Mouse (Mus musculus) kidney, embryonic 16.5 days (tissue): Measurements from ENCODE around the gene Casz1. TPM values are rescaled to one million over a fixed set of nuclear protein-coding genes. Genes with fewer than 3 reads are reported as not detected.

ENCODE experiments used
- ATAC-seq: fragments of 200-750 bp; cut with Nextera tagmentation; 2 replicates; pipeline ENCODE4 v1.8.0; 2017; ENCODE audit warnings: moderate TSS enrichment; ENCODE audit not compliant: low FRiP score, low TSS enrichment
- H3K27ac ChIP-seq: fragments of 300-500 bp; sonication (generic); 2 replicates; pipeline ENCODE4 v1.5.1; 2014; ENCODE audit warnings: low read length
- H3K27me3 ChIP-seq: fragments of 300-500 bp; sonication (generic); 2 replicates; pipeline ENCODE4 v1.6.1; 2014; ENCODE audit warnings: low read length, control low read depth, mixed read lengths; ENCODE audit not compliant: insufficient read depth
- H3K36me3 ChIP-seq: fragments of 300-500 bp; sonication (generic); 2 replicates; pipeline ENCODE4 v1.6.1; 2014; ENCODE audit warnings: low read length, control low read depth, mixed read lengths; ENCODE audit not compliant: insufficient read depth
- H3K4me1 ChIP-seq: fragments of 300-500 bp; sonication (generic); 2 replicates; pipeline ENCODE4 v1.6.1; 2014; ENCODE audit warnings: low read length, control low read depth, mixed read lengths; ENCODE audit not compliant: insufficient read depth
- H3K4me2 ChIP-seq: fragments of 300-500 bp; sonication (generic); replicated peaks from 2 replicates; pipeline ENCODE4 v1.6.1; 2014; ENCODE audit warnings: low read depth, low read length
- H3K4me3 ChIP-seq: fragments of 300-500 bp; sonication (generic); 2 replicates; pipeline ENCODE4 v1.5.1; 2014; ENCODE audit warnings: mild to moderate bottlenecking, low read length
- H3K9ac ChIP-seq: fragments of 300-500 bp; sonication (generic); replicated peaks from 2 replicates; pipeline ENCODE4 v1.6.1; 2014; ENCODE audit warnings: low read length
- H3K9me3 ChIP-seq: fragments of 300-500 bp; sonication (generic); 2 replicates; pipeline ENCODE4 v1.6.1; 2016; ENCODE audit warnings: low read length, control low read depth
- WGBS: fragments of 180-500 bp; shearing (Covaris S2); extraction: QIAGEN DNeasy Blood & Tissue Kit; methylation state at CpG from one replicate; pipeline ENCODE4 v1.1.7; 2014; 5-methylcytosine and 5-hydroxymethylcytosine counted together
- polyA plus RNA-seq: library from polyadenylated mRNA; unstranded; fragments of >200 nt; fragmentation: Nextera tagmentation; extraction: Ambion mirVana; gene quantifications from 2 replicates; pipeline ENCODE4 v1.2.1, GENCODE M21; 2015

Gene Casz1
- 5.4 and 8.8 TPM in 2 replicates for polyA plus RNA-seq

DNA sequence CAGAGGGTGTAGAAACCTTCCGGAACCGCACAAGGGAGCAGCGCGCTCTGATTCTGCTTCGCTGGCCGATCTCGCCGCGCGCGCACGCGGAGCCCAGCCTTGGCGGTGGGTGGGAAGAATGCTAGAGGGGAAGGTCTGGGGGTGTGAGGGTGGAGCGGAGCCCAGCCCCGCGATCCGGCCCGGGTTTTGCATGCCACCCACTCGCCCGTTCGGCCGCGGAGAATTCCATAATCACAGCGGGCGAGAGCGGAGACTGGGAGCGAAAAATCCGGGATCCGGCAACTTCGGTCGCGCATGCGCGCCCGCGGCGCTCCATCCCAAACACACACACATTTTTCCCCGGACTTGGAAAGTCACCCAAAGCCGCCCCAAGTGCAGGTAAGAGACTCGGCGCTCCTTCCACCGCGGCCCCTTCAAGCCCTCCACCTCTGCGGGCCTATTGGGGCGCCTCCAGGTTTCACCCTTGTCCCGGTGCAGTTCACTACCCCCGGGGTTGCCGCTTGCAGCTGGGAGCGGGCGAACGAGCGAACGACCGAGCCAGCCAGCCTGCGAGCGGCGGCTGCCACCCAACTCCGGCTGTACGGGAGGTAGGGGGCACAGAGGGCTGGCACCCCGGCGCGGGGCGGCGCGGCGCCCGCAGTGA is at the start of gene Casz1:
Gene Casz1, plus strand, starts transcription at position 293 of the 643 bp plus-strand sequence.
- ATAC-seq: peak; percentile 80
- Histone ChIP-seq H3K4me2 (peak within 1 kb of the TSS; percentile 96), H3K4me1 (peaks cover 48% of the 10 kb centered on the region), H3K9ac (peak within 1 kb of the TSS; percentile 78), H3K36me3 (no peaks in the 10 kb centered on the region), H3K9me3 (no peaks in the 10 kb centered on the region), H3K27me3 (peaks cover 27% of the 10 kb centered on the region), H3K4me3 (peak within 1 kb of the TSS; percentile 67), H3K27ac (peak within 1 kb of the TSS; percentile 77)
- WGBS: under 1% methylated on average over 67 of the region's 68 CpGs

GRCm38 (mm10) chr4:148758863-148759262 is 45.4 kb upstream of the Casz1 start:
- ATAC-seq: no peak
- WGBS: 50% methylated on average over 4 of the region's 4 CpGs
- Histone ChIP-seq H3K4me3 (no peak overlapping the region), H3K4me1 (no peaks in the 10 kb centered on the region), H3K36me3 (no peaks in the 10 kb centered on the region), H3K4me2 (no peak overlapping the region), H3K9me3 (no peaks in the 10 kb centered on the region), H3K9ac (no peak overlapping the region), H3K27ac (no peak overlapping the region), H3K27me3 (no peaks in the 10 kb centered on the region)

- Histone ChIP-seq H3K9me3 (no peaks in the 10 kb centered on the region), H3K27ac (no peak overlapping the region), H3K27me3 (no peaks in the 10 kb centered on the region), H3K4me1 (no peaks in the 10 kb centered on the region), H3K36me3 (no peaks in the 10 kb centered on the region), H3K4me2 (no peak overlapping the region), H3K9ac (no peak overlapping the region), H3K4me3 (no peak overlapping the region)
- no peak for ATAC-seq
- 80% methylated on average over 7 of the region's 7 CpGs for WGBS
These were observed 44.1 kb upstream of the Casz1 start for GRCm38 (mm10) chr4:148760152-148760551.

GRCm38 (mm10) chr4:148766021-148766775 is 38.0 kb upstream of the Casz1 start:
- no peak for ATAC-seq
- no peak overlapping the region for H3K27ac ChIP-seq

DNA sequence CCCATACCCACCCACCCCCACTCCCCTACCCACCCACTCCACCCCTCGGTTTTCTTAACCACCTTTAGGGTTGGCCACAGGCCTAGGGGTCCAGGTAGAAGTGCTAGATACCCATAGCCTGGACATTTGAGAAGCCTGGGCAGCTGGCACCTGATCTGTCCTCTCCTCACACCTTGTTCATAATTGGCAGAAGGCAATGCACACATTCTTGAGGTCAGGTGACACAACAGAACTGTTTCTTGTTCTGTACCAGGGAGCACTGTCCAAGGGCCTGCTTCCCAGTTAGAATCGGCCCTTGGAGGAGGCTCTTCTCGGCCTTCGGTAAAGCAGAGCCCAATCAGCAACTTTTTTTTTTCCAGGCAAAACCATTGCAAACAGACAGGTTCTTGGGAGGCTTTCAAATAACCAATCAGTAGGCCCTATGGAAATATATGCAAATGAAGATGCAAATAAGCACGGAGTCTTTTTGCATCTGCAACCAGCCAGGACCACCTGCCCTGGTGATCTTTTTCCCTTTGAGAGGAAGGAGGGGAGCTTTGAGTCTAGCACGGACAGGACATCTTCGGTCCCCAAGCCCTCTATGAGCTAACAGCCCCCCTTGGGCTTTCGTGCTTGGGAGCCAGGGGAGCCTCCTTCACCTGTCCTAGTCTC is 36.4 kb upstream of the Casz1 start:
- 45% methylated on average over 8 of the region's 8 CpGs for WGBS

More at GRCm38 (mm10) chr4:148766021-148766775, 38.0 kb upstream of the Casz1 start:
- peaks cover 6% of the 10 kb centered on the region for H3K4me1 ChIP-seq
- H3K4me2 ChIP-seq: no peak overlapping the region
- no peak overlapping the region for H3K9ac ChIP-seq
- H3K27me3 ChIP-seq: peaks cover 7% of the 10 kb centered on the region
- WGBS: 61% methylated on average over 21 of the region's 21 CpGs
- H3K9me3 ChIP-seq: no peaks in the 10 kb centered on the region
- H3K36me3 ChIP-seq: no peaks in the 10 kb centered on the region
- H3K4me3 ChIP-seq: no peak overlapping the region

DNA sequence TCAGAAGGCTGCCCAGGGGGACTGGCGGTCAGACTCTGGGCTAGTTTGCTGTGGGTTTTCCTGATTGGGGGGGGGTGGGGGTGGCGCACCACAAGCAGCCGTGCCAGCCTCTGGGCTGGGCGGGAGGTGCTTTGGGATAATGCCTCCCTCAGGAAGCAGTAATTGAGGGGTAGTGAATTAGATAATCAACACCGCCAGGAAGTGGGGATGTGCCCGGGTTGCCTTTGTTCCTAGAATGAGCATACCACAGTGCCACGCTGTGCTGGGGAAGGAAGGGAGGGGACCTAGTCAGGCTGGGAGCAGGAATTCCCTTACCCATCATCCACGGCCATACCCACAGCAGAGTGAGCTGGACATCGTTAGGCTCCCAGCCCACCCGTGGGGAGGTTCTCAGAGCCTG is 35.6 kb upstream of the Casz1 start:
- WGBS: 70% methylated on average over 10 of the region's 10 CpGs
- H3K4me2 ChIP-seq: no peak overlapping the region
- no peak overlapping the region for H3K4me3 ChIP-seq
- H3K27me3 ChIP-seq: peaks cover 27% of the 10 kb centered on the region
- H3K9me3 ChIP-seq: no peaks in the 10 kb centered on the region
- H3K4me1 ChIP-seq: peaks cover 15% of the 10 kb centered on the region
- no peaks in the 10 kb centered on the region for H3K36me3 ChIP-seq
- H3K27ac ChIP-seq: no peak overlapping the region
- no peak overlapping the region for H3K9ac ChIP-seq
- ATAC-seq: no peak

More for the DNA sequence above, 36.4 kb upstream of the Casz1 start:
- H3K4me3 ChIP-seq: no peak overlapping the region
- H3K27me3 ChIP-seq: peaks cover 23% of the 10 kb centered on the region
- no peak for ATAC-seq
- no peak overlapping the region for H3K27ac ChIP-seq
- peaks cover 15% of the 10 kb centered on the region for H3K4me1 ChIP-seq
- no peaks in the 10 kb centered on the region for H3K36me3 ChIP-seq
- H3K9ac ChIP-seq: no peak overlapping the region
- H3K9me3 ChIP-seq: no peaks in the 10 kb centered on the region
- no peak overlapping the region for H3K4me2 ChIP-seq

GRCm38 (mm10) chr4:148770582-148771408 is 33.4 kb upstream of the Casz1 start:
- H3K4me3 ChIP-seq: no peak overlapping the region
- peaks cover 27% of the 10 kb centered on the region for H3K27me3 ChIP-seq

GRCm38 (mm10) chr4:148771409-148771929 is 32.8 kb upstream of the Casz1 start:
- H3K4me3 ChIP-seq: peak overlapping the region; percentile 12
- peak overlapping the region; percentile 32 for H3K4me2 ChIP-seq

More at GRCm38 (mm10) chr4:148770582-148771408, 33.4 kb upstream of the Casz1 start:
- no peak overlapping the region for H3K27ac ChIP-seq
- H3K36me3 ChIP-seq: no peaks in the 10 kb centered on the region
- H3K4me1 ChIP-seq: peaks cover 21% of the 10 kb centered on the region
- no peak overlapping the region; the same call in 1 of the 2 replicates for H3K9ac ChIP-seq
- no peaks in the 10 kb centered on the region for H3K9me3 ChIP-seq
- peak overlapping the region; percentile 32 for H3K4me2 ChIP-seq
- ATAC-seq: peak; percentile 77
- 4% methylated on average over 21 of the region's 21 CpGs for WGBS

GRCm38 (mm10) chr4:148772658-148773057 is 31.6 kb upstream of the Casz1 start:
- H3K27ac ChIP-seq: no peak overlapping the region
- 76% methylated on average over 6 of the region's 6 CpGs for WGBS
- no peak overlapping the region for H3K9ac ChIP-seq
- no peak overlapping the region for H3K4me3 ChIP-seq
- H3K36me3 ChIP-seq: no peaks in the 10 kb centered on the region
- peaks cover 23% of the 10 kb centered on the region for H3K4me1 ChIP-seq
- H3K4me2 ChIP-seq: no peak overlapping the region
- ATAC-seq: no peak
- no peaks in the 10 kb centered on the region for H3K9me3 ChIP-seq
- H3K27me3 ChIP-seq: peaks cover 30% of the 10 kb centered on the region

More at GRCm38 (mm10) chr4:148771409-148771929, 32.8 kb upstream of the Casz1 start:
- H3K4me1 ChIP-seq: peaks cover 23% of the 10 kb centered on the region
- H3K9ac ChIP-seq: no peak overlapping the region; the same call in 1 of the 2 replicates
- no peak for ATAC-seq
- H3K27me3 ChIP-seq: peaks cover 27% of the 10 kb centered on the region
- no peaks in the 10 kb centered on the region for H3K36me3 ChIP-seq
- no peak overlapping the region for H3K27ac ChIP-seq
- H3K9me3 ChIP-seq: no peaks in the 10 kb centered on the region
- 5% methylated on average over 14 of the region's 14 CpGs for WGBS
